Mouse (Mus musculus) monocyte, adult 5-6 weeks (primary cell): ENCODE data around the gene Cyp24a1. TPM values are rescaled to one million over a fixed set of nuclear protein-coding genes. Genes with fewer than 3 reads are reported as not detected.

ENCODE experiments used
- ATAC-seq: fragments of 153-309, 156-312 bp; replicated peaks from 2 replicates; pipeline ENCODE4 v1.8.0; 2017; ENCODE audit warnings: mild to moderate bottlenecking; ENCODE audit not compliant: low TSS enrichment, insufficient number of reproducible peaks, severe bottlenecking, poor library complexity, low FRiP score
- total RNA-seq: library from RNA; stranded (forward); fragments of 200-1000, 200-491, 200-594 nt; gene quantifications from 3 replicates; pipeline ENCODE4 v1.2.3, GENCODE M21; 2017

Gene Cyp24a1
- not detected in 3 replicates for total RNA-seq

- no peak for ATAC-seq
Observed at GRCm38 (mm10) chr2:170497091-170497566, at the start of gene Cyp24a1. Gene Cyp24a1, minus strand, starts transcription at chr2:170497145.

GRCm38 (mm10) chr2:170545745-170546144 is 48.8 kb upstream of the Cyp24a1 start:
- no peak for ATAC-seq

GRCm38 (mm10) chr2:170544950-170545349 is 48.0 kb upstream of the Cyp24a1 start:
- no peak for ATAC-seq

GRCm38 (mm10) chr2:170544159-170544558 is 47.2 kb upstream of the Cyp24a1 start:
- no peak for ATAC-seq

- no peak for ATAC-seq
Observed at GRCm38 (mm10) chr2:170543625-170544024, 46.7 kb upstream of the Cyp24a1 start.

- no peak for ATAC-seq
Observed at GRCm38 (mm10) chr2:170539211-170539610, 42.3 kb upstream of the Cyp24a1 start.

- ATAC-seq = no peak
Observed at GRCm38 (mm10) chr2:170535841-170536240, 38.9 kb upstream of the Cyp24a1 start.

GRCm38 (mm10) chr2:170534803-170535174 is 37.8 kb upstream of the Cyp24a1 start:
- ATAC-seq = no peak

- ATAC-seq = no peak
Observed at GRCm38 (mm10) chr2:170534116-170534802, 37.3 kb upstream of the Cyp24a1 start.

GRCm38 (mm10) chr2:170530256-170530655 is 33.3 kb upstream of the Cyp24a1 start:
- no peak for ATAC-seq

GRCm38 (mm10) chr2:170529766-170530165 is 32.8 kb upstream of the Cyp24a1 start:
- no peak for ATAC-seq

- ATAC-seq = no peak
Observed at GRCm38 (mm10) chr2:170528061-170528460, 31.1 kb upstream of the Cyp24a1 start.

GRCm38 (mm10) chr2:170526513-170526912 is 29.6 kb upstream of the Cyp24a1 start:
- no peak for ATAC-seq

GRCm38 (mm10) chr2:170520321-170520971 is 23.5 kb upstream of the Cyp24a1 start:
- ATAC-seq = no peak

GRCm38 (mm10) chr2:170513756-170514155 is 16.8 kb upstream of the Cyp24a1 start:
- ATAC-seq = no peak

- peak; percentile 82 for ATAC-seq
Observed at GRCm38 (mm10) chr2:170511073-170511891, 14.3 kb upstream of the Cyp24a1 start.

- ATAC-seq = peak; percentile 49
Observed at GRCm38 (mm10) chr2:170508821-170509220, 11.9 kb upstream of the Cyp24a1 start.

GRCm38 (mm10) chr2:170507734-170508133 is 10.8 kb upstream of the Cyp24a1 start:
- 0 out of 2 replicates have a peak, but pooled peaks have one; percentile 36 for ATAC-seq

- no peak for ATAC-seq
Observed at GRCm38 (mm10) chr2:170503983-170504382, 7.0 kb upstream of the Cyp24a1 start.
